Mouse (Mus musculus): ENCODE data around the gene Unc93b1. TPM values are rescaled to one million over a fixed set of nuclear protein-coding genes. Genes with fewer than 3 reads are reported as not detected.
"Not testable (repeated sequence)": the region's sequence is repeated elsewhere in the genome, so short reads cannot be mapped to it uniquely, and the experiment has no call there.

Gene Unc93b1
- polyA plus RNA-seq, 1 experiment from 2014 or later, result 4.5 TPM

DNA sequence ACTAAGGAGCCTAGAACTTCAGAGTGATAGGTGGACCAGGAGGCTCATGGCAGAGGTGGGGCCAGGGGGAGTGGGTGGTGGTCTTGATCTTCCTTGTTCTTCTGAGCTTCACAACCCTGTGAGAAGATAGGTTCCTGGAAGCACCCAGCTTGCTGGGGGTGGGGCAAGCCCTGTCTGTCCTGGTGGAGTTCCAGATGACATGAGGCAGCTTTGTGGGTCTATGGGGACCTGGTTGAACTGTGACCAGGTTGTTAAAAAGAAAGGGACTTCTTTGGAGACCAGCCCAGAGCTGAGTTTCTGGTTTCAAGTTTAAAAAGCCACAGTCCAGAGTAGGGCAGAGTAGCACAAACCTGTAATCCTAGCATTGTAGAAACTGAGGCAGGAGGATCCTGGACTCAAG, 24.0 kb downstream of the Unc93b1 start:
- no peaks in the 10 kb centered on the region for H3K9me3 ChIP-seq (replicated peaks; ENCODE audit: control insufficient read depth, low read length)
- H3K9ac ChIP-seq (ENCODE audit: low read depth, low read length), result no peak overlapping the region
- H3K4me1 ChIP-seq (ENCODE audit: control insufficient read depth, insufficient read depth, low read length), result no peaks in the 10 kb centered on the region
- peaks cover 5% of the 10 kb centered on the region; the same call in 1 of the 2 replicates for H3K27me3 ChIP-seq (ENCODE audit: control insufficient read depth, insufficient read depth, low read length)
- H3K27ac ChIP-seq (ENCODE audit: low read depth, low read length), result no peak overlapping the region
- H3K4me2 ChIP-seq, result no peak overlapping the region
- ATAC-seq (replicated peaks; ENCODE audit: insufficient number of reproducible peaks, low FRiP score, low TSS enrichment), result no peak
- H3K4me3 ChIP-seq (ENCODE audit: low read depth, low read length), result no peak overlapping the region
- H3K36me3 ChIP-seq (ENCODE audit: control insufficient read depth, insufficient read depth, low read length), result no peaks in the 10 kb centered on the region

GRCm38 (mm10) chr19:3960211-3960610, 25.2 kb downstream of the Unc93b1 start:
- no peak overlapping the region for H3K4me3 ChIP-seq (ENCODE audit: low read depth, low read length)

DNA sequence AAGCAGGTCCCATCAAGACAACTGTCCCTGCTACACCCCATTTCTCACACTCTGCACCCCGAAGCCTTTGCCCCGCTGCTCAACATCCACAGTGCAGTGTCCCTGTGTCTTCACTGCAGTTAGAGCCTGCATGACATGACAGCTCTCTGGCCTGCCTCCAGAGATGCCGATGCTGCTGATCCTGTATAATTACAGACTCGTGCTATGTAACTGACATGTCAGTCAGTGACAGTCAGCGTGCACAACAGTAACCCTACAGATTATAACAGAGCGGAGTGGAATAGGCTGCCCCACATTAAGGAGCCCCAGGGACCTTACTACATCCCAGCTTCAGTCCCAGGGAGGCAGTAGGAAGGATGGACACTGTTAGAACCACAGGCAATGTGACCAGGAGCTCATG, 26.8 kb downstream of the Unc93b1 start:
- not testable (repeated sequence) for H3K9ac ChIP-seq (ENCODE audit: low read depth, low read length); H3K4me1 ChIP-seq (ENCODE audit: control insufficient read depth, insufficient read depth, low read length); H3K27me3 ChIP-seq (ENCODE audit: control insufficient read depth, insufficient read depth, low read length); H3K4me2 ChIP-seq; H3K9me3 ChIP-seq (replicated peaks; ENCODE audit: control insufficient read depth, low read length); ATAC-seq (replicated peaks; ENCODE audit: insufficient number of reproducible peaks, low FRiP score, low TSS enrichment); H3K27ac ChIP-seq (ENCODE audit: low read depth, low read length); H3K4me3 ChIP-seq (ENCODE audit: low read depth, low read length); H3K36me3 ChIP-seq (ENCODE audit: control insufficient read depth, insufficient read depth, low read length)
- WGBS (ENCODE audit: insufficient replicate concordance), result 75% methylated on average over 6 of the region's 6 CpGs

More at GRCm38 (mm10) chr19:3960211-3960610, 25.2 kb downstream of the Unc93b1 start:
- Histone ChIP-seq H3K4me2 (no peak overlapping the region), H3K36me3 (ENCODE audit: control insufficient read depth, insufficient read depth, low read length) (no peaks in the 10 kb centered on the region), H3K27me3 (ENCODE audit: control insufficient read depth, insufficient read depth, low read length) (peaks cover 5% of the 10 kb centered on the region; the same call in 1 of the 2 replicates), H3K27ac (ENCODE audit: low read depth, low read length) (no peak overlapping the region), H3K9ac (ENCODE audit: low read depth, low read length) (no peak overlapping the region), H3K9me3 (replicated peaks; ENCODE audit: control insufficient read depth, low read length) (no peaks in the 10 kb centered on the region), H3K4me1 (ENCODE audit: control insufficient read depth, insufficient read depth, low read length) (no peaks in the 10 kb centered on the region)
- no peak for ATAC-seq (replicated peaks; ENCODE audit: insufficient number of reproducible peaks, low FRiP score, low TSS enrichment)
- WGBS (ENCODE audit: insufficient replicate concordance), result 81% methylated on average over 5 of the region's 5 CpGs

- no peaks in the 10 kb centered on the region for H3K9me3 ChIP-seq (replicated peaks; ENCODE audit: control insufficient read depth, low read length)
- no peak overlapping the region for H3K9ac ChIP-seq (ENCODE audit: low read depth, low read length)
- 8% methylated on average over 2 of the region's 2 CpGs for WGBS (ENCODE audit: insufficient replicate concordance)
- peaks cover 5% of the 10 kb centered on the region; the same call in 1 of the 2 replicates for H3K27me3 ChIP-seq (ENCODE audit: control insufficient read depth, insufficient read depth, low read length)
- H3K4me2 ChIP-seq, result no peak overlapping the region
- H3K27ac ChIP-seq (ENCODE audit: low read depth, low read length), result no peak overlapping the region
- H3K4me3 ChIP-seq (ENCODE audit: low read depth, low read length), result no peak overlapping the region
- ATAC-seq (replicated peaks; ENCODE audit: insufficient number of reproducible peaks, low FRiP score, low TSS enrichment), result no peak
- H3K4me1 ChIP-seq (ENCODE audit: control insufficient read depth, insufficient read depth, low read length), result peaks cover 4% of the 10 kb centered on the region
- no peaks in the 10 kb centered on the region for H3K36me3 ChIP-seq (ENCODE audit: control insufficient read depth, insufficient read depth, low read length)
Measured at GRCm38 (mm10) chr19:3962469-3962868, 27.5 kb downstream of the Unc93b1 start.

- 68% methylated on average over 4 of the region's 4 CpGs for WGBS (ENCODE audit: insufficient replicate concordance)
- Histone ChIP-seq H3K4me3 (ENCODE audit: low read depth, low read length) (no peak overlapping the region), H3K36me3 (ENCODE audit: control insufficient read depth, insufficient read depth, low read length) (no peaks in the 10 kb centered on the region), H3K4me2 (no peak overlapping the region), H3K27me3 (ENCODE audit: control insufficient read depth, insufficient read depth, low read length) (peaks cover 2% of the 10 kb centered on the region; the same call in 1 of the 2 replicates), H3K4me1 (ENCODE audit: control insufficient read depth, insufficient read depth, low read length) (peaks cover 9% of the 10 kb centered on the region), H3K9ac (ENCODE audit: low read depth, low read length) (no peak overlapping the region), H3K27ac (ENCODE audit: low read depth, low read length) (no peak overlapping the region), H3K9me3 (replicated peaks; ENCODE audit: control insufficient read depth, low read length) (no peaks in the 10 kb centered on the region)
- ATAC-seq (replicated peaks; ENCODE audit: insufficient number of reproducible peaks, low FRiP score, low TSS enrichment), result no peak
Measured at GRCm38 (mm10) chr19:3964030-3964429, 29.0 kb downstream of the Unc93b1 start.

DNA sequence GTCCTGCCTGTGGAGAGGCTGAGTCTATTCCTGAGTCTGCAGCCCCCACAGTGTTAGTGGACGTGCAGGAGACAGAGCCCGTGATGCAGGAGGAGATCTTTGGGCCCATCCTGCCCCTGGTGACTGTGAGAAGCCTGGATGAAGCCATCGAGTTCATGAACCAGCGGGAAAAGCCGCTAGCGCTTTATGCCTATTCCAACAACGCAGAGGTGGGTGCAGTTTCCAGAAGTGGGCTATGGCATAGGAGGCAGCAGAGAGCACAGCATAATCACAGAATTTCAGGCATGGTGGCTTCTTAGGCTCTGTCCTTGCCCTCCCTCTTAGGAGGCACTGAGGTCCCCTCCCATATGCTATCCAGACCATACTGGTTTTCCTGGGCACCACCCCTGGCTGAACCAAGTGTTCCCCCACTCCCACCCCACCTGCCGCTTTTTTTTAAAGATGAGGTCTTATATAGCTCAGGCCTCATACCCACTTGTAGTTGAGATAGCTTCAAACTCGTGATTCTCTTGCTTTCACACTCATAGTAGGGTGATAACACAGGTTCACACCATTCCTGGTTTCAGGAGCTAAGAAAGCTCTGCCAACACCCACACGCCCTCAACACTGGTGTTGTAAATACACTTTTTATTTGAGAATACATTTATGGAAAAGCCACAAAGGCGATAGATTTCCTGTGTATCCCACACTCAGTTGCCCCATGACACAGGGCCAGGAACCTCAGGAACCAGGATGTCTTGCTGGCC, 31.5 kb downstream of the Unc93b1 start:
- no peaks in the 10 kb centered on the region for H3K36me3 ChIP-seq (ENCODE audit: control insufficient read depth, insufficient read depth, low read length)
- H3K4me2 ChIP-seq, result no peak overlapping the region
- H3K4me3 ChIP-seq (ENCODE audit: low read depth, low read length), result no peak overlapping the region
- no peak for ATAC-seq (replicated peaks; ENCODE audit: insufficient number of reproducible peaks, low FRiP score, low TSS enrichment)
- no peak overlapping the region for H3K27ac ChIP-seq (ENCODE audit: low read depth, low read length)
- H3K9ac ChIP-seq (ENCODE audit: low read depth, low read length), result no peak overlapping the region
- H3K27me3 ChIP-seq (ENCODE audit: control insufficient read depth, insufficient read depth, low read length), result peaks cover 8% of the 10 kb centered on the region
- 71% methylated on average over 11 of the region's 11 CpGs for WGBS (ENCODE audit: insufficient replicate concordance)
- peaks cover 10% of the 10 kb centered on the region for H3K4me1 ChIP-seq (ENCODE audit: control insufficient read depth, insufficient read depth, low read length)
- no peaks in the 10 kb centered on the region for H3K9me3 ChIP-seq (replicated peaks; ENCODE audit: control insufficient read depth, low read length)

DNA sequence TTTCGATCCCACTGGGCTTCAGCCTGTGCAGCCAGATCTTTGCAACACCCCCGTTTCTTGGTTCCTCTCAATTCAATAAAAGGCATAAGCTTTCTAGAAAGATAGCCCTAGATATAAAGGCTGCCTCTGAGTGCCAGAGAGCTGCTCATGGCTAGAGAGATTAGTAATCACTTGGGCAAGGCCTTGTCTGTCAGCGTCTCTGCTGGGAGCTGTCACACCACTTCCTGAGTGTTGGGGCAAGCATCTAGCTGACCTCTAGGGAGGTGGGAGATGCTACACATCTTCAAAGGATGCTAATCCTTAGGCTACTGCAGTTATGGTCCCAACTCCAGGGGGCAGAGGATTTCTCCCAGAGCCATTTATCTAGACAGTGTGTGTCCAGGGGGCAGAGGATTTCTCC, 32.3 kb downstream of the Unc93b1 start:
- peaks cover 8% of the 10 kb centered on the region for H3K27me3 ChIP-seq (ENCODE audit: control insufficient read depth, insufficient read depth, low read length)
- no peak overlapping the region for H3K4me3 ChIP-seq (ENCODE audit: low read depth, low read length)
- H3K4me2 ChIP-seq, result no peak overlapping the region
- H3K27ac ChIP-seq (ENCODE audit: low read depth, low read length), result no peak overlapping the region
- no peak overlapping the region for H3K9ac ChIP-seq (ENCODE audit: low read depth, low read length)
- ATAC-seq (replicated peaks; ENCODE audit: insufficient number of reproducible peaks, low FRiP score, low TSS enrichment), result no peak
- H3K4me1 ChIP-seq (ENCODE audit: control insufficient read depth, insufficient read depth, low read length), result peaks cover 10% of the 10 kb centered on the region
- no peaks in the 10 kb centered on the region for H3K36me3 ChIP-seq (ENCODE audit: control insufficient read depth, insufficient read depth, low read length)
- H3K9me3 ChIP-seq (replicated peaks; ENCODE audit: control insufficient read depth, low read length), result no peaks in the 10 kb centered on the region
- 22% methylated on average over 3 of the region's 3 CpGs for WGBS (ENCODE audit: insufficient replicate concordance)

GRCm38 (mm10) chr19:3972229-3972628, 37.2 kb downstream of the Unc93b1 start, which contains the start of gene Aldh3b2:
Gene Aldh3b2, plus strand, starts transcription at chr19:3972328.
- H3K4me3 ChIP-seq (ENCODE audit: low read depth, low read length), result no peak within 1 kb of the TSS
- peaks cover 6% of the 10 kb centered on the region for H3K27me3 ChIP-seq (ENCODE audit: control insufficient read depth, insufficient read depth, low read length)
- no peaks in the 10 kb centered on the region for H3K36me3 ChIP-seq (ENCODE audit: control insufficient read depth, insufficient read depth, low read length)
- no peak within 1 kb of the TSS for H3K9ac ChIP-seq (ENCODE audit: low read depth, low read length)
- H3K9me3 ChIP-seq (replicated peaks; ENCODE audit: control insufficient read depth, low read length), result no peaks in the 10 kb centered on the region
- no peak within 1 kb of the TSS for H3K27ac ChIP-seq (ENCODE audit: low read depth, low read length)
- no peak for ATAC-seq (replicated peaks; ENCODE audit: insufficient number of reproducible peaks, low FRiP score, low TSS enrichment)
- peaks cover 8% of the 10 kb centered on the region for H3K4me1 ChIP-seq (ENCODE audit: control insufficient read depth, insufficient read depth, low read length)
- H3K4me2 ChIP-seq, result no peak within 1 kb of the TSS
- WGBS (ENCODE audit: insufficient replicate concordance), result 37% methylated on average over 9 of the region's 9 CpGs

- H3K36me3 ChIP-seq (ENCODE audit: control insufficient read depth, insufficient read depth, low read length); H3K4me2 ChIP-seq; H3K4me3 ChIP-seq (ENCODE audit: low read depth, low read length); H3K27me3 ChIP-seq (ENCODE audit: control insufficient read depth, insufficient read depth, low read length); H3K9ac ChIP-seq (ENCODE audit: low read depth, low read length); H3K27ac ChIP-seq (ENCODE audit: low read depth, low read length); H3K9me3 ChIP-seq (replicated peaks; ENCODE audit: control insufficient read depth, low read length); H3K4me1 ChIP-seq (ENCODE audit: control insufficient read depth, insufficient read depth, low read length); ATAC-seq (replicated peaks; ENCODE audit: insufficient number of reproducible peaks, low FRiP score, low TSS enrichment): not testable (repeated sequence)
- WGBS (ENCODE audit: insufficient replicate concordance), result 76% methylated on average over 6 of the region's 6 CpGs
Measured at GRCm38 (mm10) chr19:3974608-3975007, 39.6 kb downstream of the Unc93b1 start.

Data from heart, embryonic 11.5 days (tissue).